Mouse (Mus musculus): ENCODE results near the gene Max. TPM values are rescaled to one million over a fixed set of nuclear protein-coding genes. Genes with fewer than 3 reads are reported as not detected.

The Max gene
- polyA plus RNA-seq (2015; fragmentation: Nextera tagmentation; extraction: Ambion mirVana) = 12.1 and 13.3 TPM in 2 replicates

GRCm38 (mm10) chr12:76961932-76962891, at the start of gene Max:
Gene Max (minus strand): TSS chr12:76962201.

Other genes starting within 250 kb of the Max start
- 156 and 191 TPM in 2 replicates for gene Churc1, start 196.7 kb downstream of the Max start, polyA plus RNA-seq (2015; fragmentation: Nextera tagmentation; extraction: Ambion mirVana)
- 16.6 and 17.2 TPM in 2 replicates for gene Fntb, start 196.6 kb downstream of the Max start, polyA plus RNA-seq (2015; fragmentation: Nextera tagmentation; extraction: Ambion mirVana)
- 0.67 and 0.89 TPM in 2 replicates for gene Gpx2, start 166.6 kb downstream of the Max start, polyA plus RNA-seq (2015; fragmentation: Nextera tagmentation; extraction: Ambion mirVana)
- 42.7 and 43.1 TPM in 2 replicates for gene Rab15, start 139.3 kb downstream of the Max start, polyA plus RNA-seq (2015; fragmentation: Nextera tagmentation; extraction: Ambion mirVana)